Mouse (Mus musculus): ENCODE results near the gene Gpr180.

DNA sequence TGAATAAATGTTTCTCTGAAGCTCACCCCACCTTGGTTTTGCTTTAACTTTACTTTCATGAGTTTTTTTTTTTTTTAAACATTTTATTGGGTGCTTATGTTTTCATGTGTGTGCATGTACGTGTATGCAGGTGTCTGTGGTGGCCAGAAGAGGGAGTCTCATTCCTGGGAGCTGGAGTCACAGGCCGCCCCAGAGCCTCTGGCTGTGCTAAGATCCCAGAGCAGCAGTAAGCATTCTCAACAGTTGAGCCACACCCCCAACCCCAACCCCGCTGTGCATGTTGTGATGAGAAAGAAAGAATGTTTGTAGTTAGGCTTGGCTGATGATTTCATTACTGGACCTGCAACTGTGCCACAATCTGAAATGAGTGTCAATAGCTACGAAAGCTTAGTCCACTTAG is 31.8 kb downstream of the Gpr180 start:
- TF ChIP-seq CTCF (conservative IDR thresholded peaks at IDR 0.05; ENCODE audit: insufficient read depth, insufficient read length, low read depth, low read length) = no peak
- no peak for TF ChIP-seq POLR2A (IDR thresholded peaks at IDR 0.05; ENCODE audit: low read depth, low read length)

All from kidney, adult 2 months (tissue).